Mouse (Mus musculus) cerebellum, adult 9-10 months (tissue): ENCODE measurements around the gene Scly.

ENCODE experiments used
- DNase-seq: peaks from one replicate; pipeline ENCODE4 v3.0.0; 2022

Gene Scly

DNA sequence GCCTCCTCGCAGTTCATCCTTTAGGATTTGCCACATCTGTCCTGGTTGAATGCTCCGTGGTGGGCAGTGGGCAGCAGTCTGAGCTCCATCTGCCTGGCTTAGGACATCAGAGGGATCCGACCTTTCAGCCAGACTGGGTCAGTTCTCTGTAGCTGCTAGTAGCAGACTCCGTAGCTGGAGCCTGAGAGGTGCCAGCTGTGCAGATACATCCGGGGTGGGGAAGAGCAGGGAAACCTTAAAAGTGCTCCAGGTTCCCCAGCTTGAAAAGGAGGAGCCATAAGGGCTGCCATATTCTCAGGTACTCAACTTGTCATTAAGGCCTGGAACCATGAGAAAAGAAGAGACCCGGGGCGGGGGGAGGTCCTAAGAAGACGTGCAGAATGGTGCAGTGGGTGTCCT is 67.7 kb downstream of the Scly start:
- no peak for DNase-seq

DNA sequence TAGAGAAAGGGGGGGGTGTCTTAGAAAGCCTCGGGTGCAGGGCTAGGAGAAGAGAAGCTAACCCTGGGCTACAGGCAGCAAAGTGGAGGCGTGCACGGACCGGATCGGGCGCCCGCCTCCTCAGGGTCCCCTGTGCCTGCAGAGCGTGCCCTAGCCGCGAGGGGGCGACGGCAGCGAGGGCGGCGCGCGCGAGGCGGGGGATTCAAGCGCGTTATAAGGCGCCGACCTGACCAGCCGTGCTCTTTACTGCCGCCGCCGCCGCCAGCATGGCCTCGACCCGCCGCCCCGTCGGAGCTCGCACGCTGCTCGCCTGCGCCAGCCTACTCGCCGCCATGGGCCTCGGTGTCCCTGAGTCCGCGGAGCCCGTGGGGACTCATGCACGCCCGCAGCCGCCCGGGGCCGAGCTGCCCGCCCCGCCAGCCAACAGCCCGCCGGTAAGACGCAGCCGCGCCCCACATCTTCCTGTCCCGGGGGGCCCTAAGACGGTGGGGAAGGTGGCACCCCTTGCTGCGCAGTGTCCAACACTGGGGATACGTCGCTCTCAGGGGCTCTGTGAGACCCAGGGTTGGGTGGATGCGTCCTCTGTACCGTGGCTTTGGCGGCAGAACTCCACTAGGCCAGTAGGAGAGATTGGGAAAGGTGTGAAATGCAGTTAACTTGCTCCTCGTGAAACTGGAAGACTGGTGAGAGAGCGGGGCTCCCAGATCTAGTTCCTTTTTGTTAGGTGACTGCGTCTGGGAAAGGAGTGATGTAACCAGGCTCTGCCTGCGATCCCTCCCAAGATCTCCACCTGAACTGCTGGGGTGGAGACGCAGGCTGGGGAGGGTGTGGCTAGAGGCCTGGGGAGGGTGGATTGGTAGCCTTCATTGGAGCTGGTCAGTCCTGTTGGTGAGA is 68.3 kb downstream of the Scly start, which contains the start of gene Erfe:
Gene Erfe, plus strand, starts transcription at position 216 of the 894 bp plus-strand sequence.
- no peak for DNase-seq

DNA sequence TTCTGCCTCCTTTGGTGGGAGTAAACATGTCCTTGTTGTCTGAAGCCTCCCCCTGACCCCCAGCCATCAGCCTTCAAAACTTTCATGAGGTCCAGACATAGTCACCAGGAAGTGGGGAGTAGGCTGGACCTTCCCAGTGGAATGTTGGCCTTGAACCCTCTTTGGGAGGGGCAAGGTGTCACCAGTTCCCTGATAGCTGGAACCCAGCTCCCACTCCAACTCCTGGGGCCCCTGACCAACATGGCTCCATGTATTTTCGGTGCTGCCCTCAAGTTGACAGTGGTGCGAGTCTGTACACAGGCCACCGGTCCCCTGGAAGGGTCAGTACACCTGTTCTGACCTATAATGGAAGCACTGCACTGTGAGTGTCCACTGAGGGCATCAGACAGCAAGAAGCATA is 69.2 kb downstream of the Scly start:
- no peak for DNase-seq

DNA sequence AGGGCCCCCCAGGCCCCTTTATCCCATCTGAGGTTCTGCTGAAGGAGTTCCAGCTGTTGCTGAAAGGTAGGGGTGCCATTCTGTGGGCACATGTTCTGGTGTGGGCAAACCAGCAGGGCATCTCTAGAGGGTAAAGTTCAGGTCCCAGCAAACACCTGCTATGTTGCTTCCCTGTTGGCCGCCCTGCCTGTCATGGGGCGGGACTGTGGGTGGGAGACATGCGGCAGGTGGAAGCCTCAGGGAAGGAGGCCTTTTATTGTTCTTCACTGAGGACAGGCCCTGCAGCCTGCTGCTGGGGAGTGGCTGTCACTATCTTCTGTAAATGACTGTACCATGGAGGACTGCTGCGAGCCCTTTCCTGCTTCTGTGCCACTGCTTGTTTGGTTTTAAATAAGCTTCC is 71.3 kb downstream of the Scly start:
- DNase-seq = no peak

DNA sequence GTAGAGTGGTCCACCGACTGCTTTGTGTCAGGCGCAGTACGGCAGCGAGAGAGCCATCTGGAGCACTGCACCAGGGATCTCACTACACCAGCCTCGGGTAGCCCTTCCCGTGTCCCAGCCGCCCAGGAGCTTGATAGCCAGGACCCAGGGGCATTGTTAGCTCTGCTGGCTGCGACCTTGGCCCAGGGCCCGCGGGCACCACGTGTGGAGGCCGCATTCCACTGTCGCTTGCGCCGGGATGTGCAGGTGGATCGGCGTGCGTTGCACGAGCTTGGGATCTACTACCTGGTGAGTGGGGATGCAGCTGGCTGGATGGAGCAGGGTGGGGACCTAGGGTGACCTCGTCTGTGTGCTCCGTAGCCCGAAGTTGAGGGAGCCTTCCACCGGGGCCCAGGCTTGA is 71.9 kb downstream of the Scly start:
- DNase-seq = no peak
